Comparison of ENCODE assay signal across 8 mouse cellular contexts in genomic region chr2:124612276-124612675, GRCm38 (mm10).
DNase-seq lines count a peak whose midpoint lies in the region; ATAC-seq and TF ChIP-seq lines count a peak whose summit lies in the region.

No protein-coding gene starts in this region.

- 70% methylated on average over 6 of the region's 6 CpGs for WGBS in liver, adult 2 months
- WGBS in embryonic facial prominence, embryonic 11.5 days, result 54% methylated on average over 6 of the region's 6 CpGs
- 37% methylated on average over 6 of the region's 6 CpGs for WGBS in limb, embryonic 11.5 days
- WGBS in neural tube, embryonic 15.5 days, result 3% methylated on average over 6 of the region's 6 CpGs

- no peak for DNase-seq in liver, adult 2 months (ENCODE audit: extremely low read depth, low read depth, low spot score)
- DNase-seq in liver, result no peak
- no peak for DNase-seq in embryonic facial prominence, embryonic 11.5 days (ENCODE audit: low spot score)
- DNase-seq in limb, embryonic 11.5 days (ENCODE audit: low spot score), result no peak
- DNase-seq in adrenal gland, postnatal 14 days, result no peak
- no peak for DNase-seq in spleen, adult 12 weeks (ENCODE audit: low spot score)
- DNase-seq in ovary, adult 18-20 months (ENCODE audit: low spot score), result no peak

- H3K27me3 ChIP-seq in liver, adult 2 months (ENCODE audit: control insufficient read depth, insufficient read depth, low read length), result no peaks in the 10 kb centered on the region
- H3K27me3 ChIP-seq in embryonic facial prominence, embryonic 11.5 days (ENCODE audit: control insufficient read depth, insufficient read depth, low read length), result no peaks in the 10 kb centered on the region
- no peaks in the 10 kb centered on the region for H3K27me3 ChIP-seq in limb, embryonic 11.5 days (ENCODE audit: control insufficient read depth, insufficient read depth, low read length)
- no peaks in the 10 kb centered on the region for H3K27me3 ChIP-seq in neural tube, embryonic 15.5 days (replicated peaks)

- 0 out of 2 replicates have a peak, but pooled peaks cover 3% of the 10 kb centered on the region for H3K79me2 ChIP-seq in liver, adult 2 months (ENCODE audit: control insufficient read depth, insufficient read depth, low read length)

- peak overlapping the region; percentile 13; the same call in 1 of the 2 replicates for H3K4me2 ChIP-seq in embryonic facial prominence, embryonic 11.5 days (ENCODE audit: low read depth, low read length)
- no peak overlapping the region for H3K4me2 ChIP-seq in limb, embryonic 11.5 days (ENCODE audit: low read depth, severe bottlenecking)
- H3K4me2 ChIP-seq in neural tube, embryonic 15.5 days, result peak overlapping the region; percentile 85

- H3K4me1 ChIP-seq in liver, adult 2 months (ENCODE audit: control insufficient read depth, insufficient read depth, low read length), result no peaks in the 10 kb centered on the region; the same call in none of the 2 replicates
- no peaks in the 10 kb centered on the region for H3K4me1 ChIP-seq in embryonic facial prominence, embryonic 11.5 days (ENCODE audit: control insufficient read depth, insufficient read depth, low read length)
- no peaks in the 10 kb centered on the region for H3K4me1 ChIP-seq in limb, embryonic 11.5 days (ENCODE audit: control insufficient read depth, insufficient read depth, low read length)
- H3K4me1 ChIP-seq in neural tube, embryonic 15.5 days, result peaks cover 69% of the 10 kb centered on the region

- H3K27ac ChIP-seq in liver, adult 2 months (replicated peaks; ENCODE audit: insufficient read depth, low read depth, low read length), result peak overlapping the region; percentile 56
- no peak overlapping the region for H3K27ac ChIP-seq in embryonic facial prominence, embryonic 11.5 days (replicated peaks; ENCODE audit: low read depth, low read length)
- H3K27ac ChIP-seq in limb, embryonic 11.5 days (replicated peaks; ENCODE audit: low read depth, low read length), result no peak overlapping the region
- peak overlapping the region; percentile 98 for H3K27ac ChIP-seq in neural tube, embryonic 15.5 days (replicated peaks)

- peak overlapping the region; percentile 49 for H3K9ac ChIP-seq in liver, adult 2 months (ENCODE audit: low read depth, low read length)
- no peak overlapping the region; the same call in 1 of the 2 replicates for H3K9ac ChIP-seq in embryonic facial prominence, embryonic 11.5 days (replicated peaks; ENCODE audit: low read length)
- no peak overlapping the region for H3K9ac ChIP-seq in limb, embryonic 11.5 days (ENCODE audit: low read length)
- peak overlapping the region; percentile 72 for H3K9ac ChIP-seq in neural tube, embryonic 15.5 days (replicated peaks)

- TF ChIP-seq POLR2A in liver, adult 2 months (IDR thresholded peaks at IDR 0.05; ENCODE audit: extremely low read depth, insufficient read depth, low read length), result no peak

- no peak for ATAC-seq in embryonic facial prominence, embryonic 11.5 days (replicated peaks; ENCODE audit: insufficient number of reproducible peaks, low FRiP score, low TSS enrichment, low read depth)
- no peak for ATAC-seq in limb, embryonic 11.5 days (ENCODE audit: insufficient number of reproducible peaks, low FRiP score, low TSS enrichment, low read depth)
- no peak for ATAC-seq in neural tube, embryonic 15.5 days (ENCODE audit: low FRiP score)

- H3K36me3 ChIP-seq in liver, adult 2 months (ENCODE audit: control insufficient read depth, insufficient read depth, low read length), result no peaks in the 10 kb centered on the region
- H3K36me3 ChIP-seq in embryonic facial prominence, embryonic 11.5 days (replicated peaks; ENCODE audit: control insufficient read depth, insufficient read depth, low read depth, low read length), result no peaks in the 10 kb centered on the region
- H3K36me3 ChIP-seq in limb, embryonic 11.5 days (ENCODE audit: control insufficient read depth, insufficient read depth, low read length), result no peaks in the 10 kb centered on the region
- no peaks in the 10 kb centered on the region for H3K36me3 ChIP-seq in neural tube, embryonic 15.5 days

- no peak for TF ChIP-seq CTCF in liver, adult 2 months (IDR thresholded peaks at IDR 0.05; ENCODE audit: low read depth, low read length)

- H3K9me3 ChIP-seq in embryonic facial prominence, embryonic 11.5 days (replicated peaks; ENCODE audit: control insufficient read depth, low read length), result no peaks in the 10 kb centered on the region
- no peaks in the 10 kb centered on the region for H3K9me3 ChIP-seq in limb, embryonic 11.5 days (ENCODE audit: control insufficient read depth, low read length)
- H3K9me3 ChIP-seq in neural tube, embryonic 15.5 days (replicated peaks), result no peaks in the 10 kb centered on the region

- H3K4me3 ChIP-seq in liver, adult 2 months (ENCODE audit: insufficient read depth, low read depth, low read length), result peak overlapping the region; percentile 66
- H3K4me3 ChIP-seq in embryonic facial prominence, embryonic 11.5 days (ENCODE audit: low read depth, low read length), result peak overlapping the region; percentile 75; the same call in 1 of the 2 replicates
- H3K4me3 ChIP-seq in limb, embryonic 11.5 days (ENCODE audit: low read depth, low read length), result 0 out of 2 replicates have a peak overlapping the region, but pooled peaks have one; percentile 5
- H3K4me3 ChIP-seq in neural tube, embryonic 15.5 days (replicated peaks), result peak overlapping the region; percentile 65

Comparison
In these comparisons a context has a peak if more than half of its experiments do, and no peak if none do; other contexts are left out.
1. H3K27ac ChIP-seq: peak in liver, adult 2 months (single experiment) and neural tube, embryonic 15.5 days (single experiment); none in embryonic facial prominence, embryonic 11.5 days (single experiment) and limb, embryonic 11.5 days (single experiment).
2. H3K4me3 ChIP-seq: peak in every context shown above with its lines; median percentile 75 in embryonic facial prominence, embryonic 11.5 days; 66 in liver, adult 2 months; 65 in neural tube, embryonic 15.5 days; 5 in limb, embryonic 11.5 days.
3. H3K9ac ChIP-seq: peak in liver, adult 2 months (single experiment) and neural tube, embryonic 15.5 days (single experiment); none in embryonic facial prominence, embryonic 11.5 days (single experiment) and limb, embryonic 11.5 days (single experiment).